Mouse (Mus musculus): ENCODE results near the gene Rnf26. TPM values are rescaled to one million over a fixed set of nuclear protein-coding genes. Genes with fewer than 3 reads are reported as not detected.
A peak's percentile ranks its signal among the peaks of the same experiment; 100 is the strongest.

Rnf26 gene
- polyA plus RNA-seq, 1 experiment from 2014 or later = 33.7 TPM

DNA sequence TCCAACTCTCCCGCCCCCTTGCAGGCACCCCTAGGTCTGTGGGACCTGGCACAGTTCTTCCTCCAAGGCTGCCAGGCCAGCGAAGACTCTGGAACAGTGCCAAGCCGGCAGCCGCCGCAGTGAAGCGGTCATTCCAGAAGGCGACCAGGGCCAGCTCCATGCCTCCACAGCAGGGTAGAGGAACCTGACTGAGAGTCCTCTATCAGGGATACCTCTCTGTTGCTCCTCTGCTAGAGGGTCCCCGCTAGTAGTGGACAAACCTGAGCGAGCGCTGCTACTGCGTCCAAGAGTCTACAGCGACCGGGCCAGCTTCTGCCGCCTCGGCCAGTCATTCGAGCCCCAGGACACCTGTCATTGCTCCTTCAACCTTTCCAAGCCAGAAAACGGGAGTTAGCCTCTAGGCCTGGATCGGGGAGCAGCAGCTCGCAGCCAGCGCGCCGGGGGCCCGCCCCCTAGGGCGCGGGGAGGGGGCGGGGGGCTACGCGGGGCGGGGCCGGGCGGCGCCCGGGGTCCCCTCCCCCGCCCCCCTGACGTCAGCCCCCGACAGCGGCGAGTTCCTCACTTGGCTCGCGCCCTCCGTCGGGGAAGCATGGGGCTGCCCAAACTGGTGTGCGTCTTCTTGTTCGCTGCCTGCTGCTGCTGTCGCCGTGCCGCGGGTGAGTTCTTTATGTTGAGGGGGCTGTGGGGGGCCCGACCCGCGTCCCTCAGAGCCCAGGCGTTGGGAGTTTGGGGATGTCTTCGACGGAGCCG is 21.0 kb upstream of the Rnf26 start, which contains the start of gene Mcam:
Mcam (plus strand) TSS at position 369 of the 750 bp plus-strand sequence.
- H3K9me3 ChIP-seq (replicated peaks) = no peaks in the 10 kb centered on the region
- peak within 1 kb of the TSS; percentile 67 for H3K27ac ChIP-seq (replicated peaks)
- H3K27me3 ChIP-seq (replicated peaks) = peaks cover 64% of the 10 kb centered on the region
- H3K4me2 ChIP-seq = peak within 1 kb of the TSS; percentile 83
- H3K4me1 ChIP-seq = peaks cover 45% of the 10 kb centered on the region
- peak within 1 kb of the TSS; percentile 46 for H3K4me3 ChIP-seq (replicated peaks)
- no peaks in the 10 kb centered on the region for H3K36me3 ChIP-seq
- peak within 1 kb of the TSS; percentile 54 for H3K9ac ChIP-seq (replicated peaks)
- 0 out of 2 replicates have a peak, but pooled peaks have one; percentile 17 for ATAC-seq (ENCODE audit: low FRiP score)
- 2% methylated on average over 52 of the region's 55 CpGs for whole genome bisulfite sequencing

DNA sequence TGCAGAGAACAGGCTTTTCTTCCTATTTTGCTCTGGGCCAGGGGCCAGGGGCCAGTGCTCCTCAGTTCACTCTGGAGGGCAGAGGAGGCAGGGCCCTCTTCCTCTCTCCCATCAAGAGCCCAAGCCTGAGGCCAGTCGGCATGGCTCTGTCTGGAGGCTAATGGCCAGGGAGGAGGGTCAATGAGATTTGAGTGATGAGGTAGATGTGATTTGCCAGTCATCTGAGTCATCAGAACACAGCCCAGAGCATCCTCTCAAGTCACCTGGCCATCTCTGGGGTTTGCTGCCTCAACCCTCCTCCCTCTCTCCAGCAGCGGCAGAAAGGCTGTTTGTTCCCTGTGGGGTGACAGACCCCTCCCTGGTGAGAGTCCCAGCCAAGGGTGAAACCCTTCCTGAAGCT is 20.0 kb upstream of the Rnf26 start:
- peak overlapping the region; percentile 83 for H3K4me2 ChIP-seq
- H3K9ac ChIP-seq (replicated peaks) = no peak overlapping the region; the same call in 1 of the 2 replicates
- H3K9me3 ChIP-seq (replicated peaks) = no peaks in the 10 kb centered on the region
- H3K36me3 ChIP-seq = no peaks in the 10 kb centered on the region
- WGBS = 16% methylated on average over 2 of the region's 2 CpGs
- peaks cover 45% of the 10 kb centered on the region for H3K4me1 ChIP-seq
- H3K27ac ChIP-seq (replicated peaks) = peak overlapping the region; percentile 67; the same call in 1 of the 2 replicates
- peaks cover 64% of the 10 kb centered on the region for H3K27me3 ChIP-seq (replicated peaks)
- ATAC-seq (ENCODE audit: low FRiP score) = no peak
- H3K4me3 ChIP-seq (replicated peaks) = peak overlapping the region; percentile 46; the same call in 1 of the 2 replicates

DNA sequence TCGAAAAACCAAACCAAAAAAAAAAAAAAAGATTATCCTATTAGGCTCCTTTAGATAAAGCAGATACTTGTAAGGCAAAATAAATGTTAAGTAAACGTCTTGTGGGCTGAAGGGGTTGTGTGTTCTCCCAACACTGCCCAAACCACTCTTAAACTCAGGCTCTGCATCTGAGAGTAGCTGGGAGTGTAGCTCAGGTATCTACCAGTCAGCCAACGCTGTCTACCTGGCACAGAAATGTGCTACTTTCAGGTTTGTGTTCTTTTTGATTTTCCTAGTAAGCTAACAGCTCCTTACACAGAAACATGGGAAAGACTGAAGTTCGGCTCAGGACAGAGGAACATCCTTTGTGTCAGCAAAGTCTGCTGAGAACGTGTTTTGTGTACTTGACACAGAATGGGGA is 18.9 kb upstream of the Rnf26 start:
- no peak overlapping the region for H3K4me2 ChIP-seq
- no peak for ATAC-seq (ENCODE audit: low FRiP score)
- H3K4me3 ChIP-seq (replicated peaks) = no peak overlapping the region
- no peaks in the 10 kb centered on the region for H3K36me3 ChIP-seq
- H3K4me1 ChIP-seq = peaks cover 45% of the 10 kb centered on the region
- 71% methylated on average over 5 of the region's 5 CpGs for WGBS
- H3K27ac ChIP-seq (replicated peaks) = no peak overlapping the region
- H3K9me3 ChIP-seq (replicated peaks) = no peaks in the 10 kb centered on the region
- no peak overlapping the region for H3K9ac ChIP-seq (replicated peaks)
- peaks cover 64% of the 10 kb centered on the region for H3K27me3 ChIP-seq (replicated peaks)

DNA sequence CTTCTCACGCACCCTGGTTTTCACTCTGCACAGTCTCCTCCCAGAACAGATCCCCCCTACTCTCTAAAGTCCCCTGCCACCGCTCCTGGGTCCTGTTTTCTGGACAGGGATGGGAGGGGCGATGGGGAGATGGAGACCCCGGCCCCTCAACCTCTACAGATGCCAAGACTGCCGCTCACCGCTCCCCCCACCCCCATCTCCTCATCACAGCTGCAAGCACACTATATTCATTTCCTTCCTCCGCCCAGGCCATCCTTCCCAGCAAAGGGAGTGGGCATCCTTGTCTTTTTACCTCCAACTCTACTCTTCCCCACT is 17.9 kb upstream of the Rnf26 start:
- H3K27me3 ChIP-seq (replicated peaks) = peaks cover 58% of the 10 kb centered on the region
- H3K4me3 ChIP-seq (replicated peaks) = no peak overlapping the region
- H3K27ac ChIP-seq (replicated peaks) = peak overlapping the region; percentile 65
- peaks cover 50% of the 10 kb centered on the region for H3K4me1 ChIP-seq
- no peak overlapping the region; the same call in 1 of the 2 replicates for H3K4me2 ChIP-seq
- WGBS = 49% methylated on average over 7 of the region's 7 CpGs
- no peak overlapping the region for H3K9ac ChIP-seq (replicated peaks)
- H3K9me3 ChIP-seq (replicated peaks) = no peaks in the 10 kb centered on the region
- no peak for ATAC-seq (ENCODE audit: low FRiP score)
- no peaks in the 10 kb centered on the region for H3K36me3 ChIP-seq

DNA sequence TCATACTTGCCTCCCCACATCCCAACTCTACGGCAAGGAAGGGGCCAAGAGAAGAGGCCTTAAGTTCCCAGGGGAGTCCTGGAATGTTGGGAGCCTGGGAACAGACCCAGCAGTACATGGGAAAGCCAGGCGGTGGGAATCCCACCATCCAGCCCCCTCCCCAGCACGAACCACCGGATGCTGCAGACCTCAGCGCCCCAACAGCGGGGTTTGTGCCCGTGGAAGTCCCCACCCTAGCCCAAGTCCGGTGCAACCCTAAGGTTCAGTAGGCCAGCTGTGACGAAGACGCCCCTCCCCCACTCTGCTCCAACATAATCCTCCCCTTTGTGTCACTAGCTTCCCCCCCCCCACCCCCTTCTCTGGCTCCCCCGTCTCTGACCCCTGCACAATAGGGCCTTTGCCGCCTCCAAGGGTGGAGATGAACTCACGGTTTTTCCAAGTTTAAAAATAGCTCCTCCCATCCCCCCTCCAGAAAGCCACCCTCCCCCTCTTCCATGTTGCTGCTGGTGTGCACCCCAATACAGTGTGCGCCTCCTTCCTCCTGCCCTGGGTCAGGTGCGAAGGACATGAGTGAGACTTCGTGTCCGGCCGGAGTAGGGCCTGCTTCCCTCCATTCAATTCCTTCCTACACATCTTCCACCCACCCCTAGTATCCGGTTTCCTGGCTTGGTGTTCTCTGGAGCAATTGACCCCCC is 17.4 kb upstream of the Rnf26 start:
- peaks cover 53% of the 10 kb centered on the region for H3K27me3 ChIP-seq (replicated peaks)
- peak overlapping the region; percentile 65 for H3K27ac ChIP-seq (replicated peaks)
- H3K9ac ChIP-seq (replicated peaks) = peak overlapping the region; percentile 37; the same call in 1 of the 2 replicates
- peak overlapping the region; percentile 57 for H3K4me2 ChIP-seq
- H3K4me1 ChIP-seq = peaks cover 50% of the 10 kb centered on the region
- ATAC-seq (ENCODE audit: low FRiP score) = no peak
- H3K36me3 ChIP-seq = no peaks in the 10 kb centered on the region
- WGBS = 16% methylated on average over 19 of the region's 19 CpGs
- H3K9me3 ChIP-seq (replicated peaks) = no peaks in the 10 kb centered on the region
- H3K4me3 ChIP-seq (replicated peaks) = no peak overlapping the region; the same call in 1 of the 2 replicates

DNA sequence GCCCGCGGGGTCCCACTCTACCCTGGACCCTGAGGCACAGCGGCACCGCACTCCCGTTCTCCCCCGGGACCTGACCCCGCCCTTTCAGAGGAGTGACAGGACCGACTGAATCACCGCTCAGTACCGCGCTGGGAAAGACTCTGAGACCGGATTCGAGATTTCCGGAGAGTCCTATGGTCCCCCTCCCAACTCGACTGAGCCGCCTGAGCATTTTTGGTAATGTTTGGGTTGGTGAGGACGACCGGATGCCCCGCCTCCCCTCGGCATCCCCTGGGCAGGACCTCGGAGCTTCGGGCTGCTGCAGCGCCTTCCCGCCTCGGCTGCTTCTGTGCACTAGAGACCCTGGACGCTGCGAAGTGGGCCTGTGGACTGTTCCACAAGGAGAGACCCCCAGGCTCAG is 16.7 kb upstream of the Rnf26 start:
- H3K27me3 ChIP-seq (replicated peaks) = peaks cover 46% of the 10 kb centered on the region
- WGBS = under 1% methylated on average over 27 of the region's 27 CpGs
- peak overlapping the region; percentile 69 for H3K27ac ChIP-seq (replicated peaks)
- peak overlapping the region; percentile 29 for H3K4me3 ChIP-seq (replicated peaks)
- peak overlapping the region; percentile 57 for H3K4me2 ChIP-seq
- no peaks in the 10 kb centered on the region for H3K36me3 ChIP-seq
- no peaks in the 10 kb centered on the region for H3K9me3 ChIP-seq (replicated peaks)
- peaks cover 47% of the 10 kb centered on the region for H3K4me1 ChIP-seq
- H3K9ac ChIP-seq (replicated peaks) = peak overlapping the region; percentile 37
- ATAC-seq (ENCODE audit: low FRiP score) = no peak

DNA sequence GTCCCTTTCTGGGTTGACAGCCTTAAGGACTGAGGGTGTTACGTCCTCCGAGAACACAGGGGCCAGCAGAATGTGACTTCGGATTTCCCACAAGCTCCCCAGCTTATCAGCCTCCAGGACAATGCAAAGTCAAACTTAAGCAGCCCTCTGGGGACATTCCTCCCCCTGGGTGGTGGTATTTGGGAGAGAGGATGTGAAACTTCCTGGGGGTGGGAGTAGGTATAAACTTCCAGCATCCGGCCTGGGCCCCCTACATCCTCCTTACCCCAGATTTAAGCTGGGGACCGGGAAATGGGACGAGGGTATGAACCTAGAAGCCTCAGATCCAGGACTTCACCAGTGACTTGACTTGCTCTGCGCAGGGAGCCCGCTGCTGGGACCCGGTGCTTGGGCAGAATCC is 16.3 kb upstream of the Rnf26 start:
- Histone ChIP-seq H3K4me1 (peaks cover 43% of the 10 kb centered on the region), H3K4me2 (peak overlapping the region; percentile 57), H3K4me3 (replicated peaks) (peak overlapping the region; percentile 29), H3K9ac (replicated peaks) (peak overlapping the region; percentile 37), H3K27me3 (replicated peaks) (peaks cover 42% of the 10 kb centered on the region), H3K9me3 (replicated peaks) (no peaks in the 10 kb centered on the region), H3K27ac (replicated peaks) (peak overlapping the region; percentile 69; the same call in 1 of the 2 replicates), H3K36me3 (no peaks in the 10 kb centered on the region)
- no peak for ATAC-seq (ENCODE audit: low FRiP score)
- 9% methylated on average over 9 of the region's 9 CpGs for WGBS

DNA sequence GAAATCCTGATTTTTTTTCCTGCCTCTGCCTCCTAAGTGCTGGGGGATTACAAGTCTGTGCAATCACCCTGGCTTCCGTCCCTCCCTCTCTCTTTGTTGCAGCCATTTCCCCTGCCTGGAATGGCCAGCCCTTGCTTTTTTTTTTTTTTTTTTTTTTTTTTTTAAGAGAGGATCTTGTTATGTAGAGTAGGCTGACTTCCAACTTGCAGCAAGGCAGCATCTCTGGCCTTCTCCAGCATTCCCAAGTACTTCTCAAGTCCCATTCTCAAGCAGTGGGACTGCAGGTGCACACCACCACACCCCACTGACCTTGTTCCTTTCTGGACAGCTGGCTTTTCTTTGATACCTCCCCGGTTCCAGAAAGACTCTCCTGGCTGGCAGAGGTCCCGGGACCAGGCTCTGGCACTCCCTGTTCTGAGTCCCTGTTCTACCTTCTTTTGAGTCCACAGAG is 14.1 kb upstream of the Rnf26 start:
- Histone ChIP-seq H3K9me3 (replicated peaks) (no peaks in the 10 kb centered on the region), H3K27ac (replicated peaks) (no peak overlapping the region), H3K4me3 (replicated peaks) (no peak overlapping the region), H3K4me1 (peaks cover 29% of the 10 kb centered on the region), H3K4me2 (no peak overlapping the region), H3K36me3 (no peaks in the 10 kb centered on the region), H3K27me3 (replicated peaks) (peaks cover 21% of the 10 kb centered on the region), H3K9ac (replicated peaks) (no peak overlapping the region)
- WGBS = 53% methylated on average over 3 of the region's 3 CpGs
- ATAC-seq (ENCODE audit: low FRiP score) = no peak

DNA sequence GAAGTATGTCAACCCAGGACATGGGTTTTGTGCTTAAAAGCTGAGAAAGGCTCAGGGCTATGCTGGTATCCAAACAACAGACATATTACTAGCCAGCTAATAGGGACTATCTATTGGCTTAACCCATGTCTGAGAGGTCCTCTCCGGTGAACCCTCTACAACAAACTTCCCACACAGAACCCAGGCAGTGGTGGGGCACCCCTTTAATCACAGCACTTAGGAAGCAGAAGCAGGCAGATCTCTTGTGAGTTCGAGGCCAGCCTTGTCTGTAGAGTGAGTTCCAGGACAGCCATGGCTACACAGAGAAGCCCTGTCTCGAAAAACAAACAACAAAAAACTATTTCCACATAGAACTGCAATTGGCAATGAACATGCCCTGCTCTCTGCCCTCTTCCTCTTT is 13.4 kb upstream of the Rnf26 start:
- H3K36me3 ChIP-seq = no peaks in the 10 kb centered on the region
- peaks cover 29% of the 10 kb centered on the region for H3K4me1 ChIP-seq
- WGBS = 94% methylated on average over 3 of the region's 3 CpGs

DNA sequence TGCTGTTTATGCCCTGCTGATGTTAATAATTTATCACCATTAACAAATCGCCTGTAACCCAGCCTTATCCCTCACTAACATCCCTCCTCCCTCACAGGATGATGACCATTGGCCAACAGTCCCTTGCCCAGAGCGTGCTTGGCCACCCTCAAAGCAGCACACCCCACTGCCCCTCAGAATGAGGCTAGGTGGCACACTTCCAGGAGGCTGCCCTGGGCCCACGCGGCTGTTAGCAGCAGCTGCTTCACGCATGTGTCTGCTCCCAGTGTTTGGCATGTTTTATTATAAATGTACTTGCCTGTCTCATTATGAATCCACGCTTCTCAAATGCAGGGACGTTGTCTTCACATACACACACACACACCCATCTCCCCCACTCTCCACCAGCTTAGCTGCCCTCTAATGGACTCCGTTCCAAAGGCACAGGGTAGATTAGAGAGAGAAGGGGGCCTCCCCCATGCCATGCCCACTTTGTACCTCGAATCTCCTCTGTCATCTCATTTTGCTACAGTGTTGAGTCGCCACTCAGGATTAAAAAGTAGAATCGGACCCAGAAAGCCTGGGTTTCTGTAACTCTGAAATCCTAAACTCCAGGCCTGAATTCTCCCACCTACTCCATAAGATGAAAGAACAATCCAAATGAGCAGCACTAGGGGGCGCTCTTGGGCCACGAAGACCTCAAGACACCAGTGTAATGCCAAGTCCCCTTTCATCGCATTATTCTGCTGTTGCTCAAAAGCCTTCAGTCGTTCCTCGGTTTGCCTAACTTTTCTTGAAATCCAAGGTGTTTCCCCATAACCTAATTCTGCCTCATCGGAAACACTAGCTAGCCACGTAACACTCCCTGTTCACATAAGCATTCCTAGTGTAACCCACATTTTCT is 12.5 kb upstream of the Rnf26 start:
- H3K9me3 ChIP-seq (replicated peaks) = no peaks in the 10 kb centered on the region
- H3K27me3 ChIP-seq (replicated peaks) = peaks cover 5% of the 10 kb centered on the region
- no peak overlapping the region for H3K9ac ChIP-seq (replicated peaks)
- WGBS = 26% methylated on average over 18 of the region's 18 CpGs
- no peaks in the 10 kb centered on the region for H3K36me3 ChIP-seq
- H3K27ac ChIP-seq (replicated peaks) = peak overlapping the region; percentile 38
- H3K4me1 ChIP-seq = peaks cover 25% of the 10 kb centered on the region
- peak; percentile 72; the same call in 1 of the 2 replicates for ATAC-seq (ENCODE audit: low FRiP score)
- H3K4me3 ChIP-seq (replicated peaks) = no peak overlapping the region; the same call in 1 of the 2 replicates
- peak overlapping the region; percentile 29 for H3K4me2 ChIP-seq

More for the DNA sequence above, 13.4 kb upstream of the Rnf26 start:
- Histone ChIP-seq H3K9ac (replicated peaks) (no peak overlapping the region), H3K4me3 (replicated peaks) (no peak overlapping the region), H3K4me2 (no peak overlapping the region), H3K9me3 (replicated peaks) (no peaks in the 10 kb centered on the region), H3K27ac (replicated peaks) (peak overlapping the region; percentile 38; the same call in 1 of the 2 replicates), H3K27me3 (replicated peaks) (peaks cover 15% of the 10 kb centered on the region)
- no peak for ATAC-seq (ENCODE audit: low FRiP score)

DNA sequence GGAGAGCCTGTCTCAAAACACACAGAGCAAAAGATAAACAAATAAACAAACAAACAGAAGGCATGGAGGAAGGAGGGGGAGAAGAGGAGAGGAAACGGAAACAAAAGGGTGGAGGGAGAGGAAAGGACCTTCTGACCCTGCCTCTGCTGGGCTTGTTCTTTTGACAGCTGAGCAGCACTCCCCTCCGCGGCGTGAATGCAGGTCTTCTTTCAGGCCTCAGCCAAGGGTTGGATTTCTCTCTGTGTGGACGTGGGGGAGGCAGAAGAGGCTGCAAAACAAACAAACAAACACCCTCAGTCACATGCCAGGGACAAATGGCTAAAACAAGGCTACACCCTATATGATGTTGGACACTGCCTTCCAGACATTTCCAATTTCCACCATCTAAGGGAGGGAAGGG is 11.7 kb upstream of the Rnf26 start:
- Histone ChIP-seq H3K4me1 (peaks cover 18% of the 10 kb centered on the region), H3K4me3 (replicated peaks) (no peak overlapping the region), H3K36me3 (no peaks in the 10 kb centered on the region), H3K27me3 (replicated peaks) (no peaks in the 10 kb centered on the region), H3K4me2 (no peak overlapping the region), H3K9me3 (replicated peaks) (no peaks in the 10 kb centered on the region), H3K27ac (replicated peaks) (no peak overlapping the region), H3K9ac (replicated peaks) (0 out of 2 replicates have a peak overlapping the region, but pooled peaks have one; percentile 3)
- no peak for ATAC-seq (ENCODE audit: low FRiP score)
- 60% methylated on average over 5 of the region's 5 CpGs for WGBS

All from neural tube, embryonic 15.5 days (tissue).